26 mouse cellular contexts compared by ENCODE assay signal in the genomic region with DNA sequence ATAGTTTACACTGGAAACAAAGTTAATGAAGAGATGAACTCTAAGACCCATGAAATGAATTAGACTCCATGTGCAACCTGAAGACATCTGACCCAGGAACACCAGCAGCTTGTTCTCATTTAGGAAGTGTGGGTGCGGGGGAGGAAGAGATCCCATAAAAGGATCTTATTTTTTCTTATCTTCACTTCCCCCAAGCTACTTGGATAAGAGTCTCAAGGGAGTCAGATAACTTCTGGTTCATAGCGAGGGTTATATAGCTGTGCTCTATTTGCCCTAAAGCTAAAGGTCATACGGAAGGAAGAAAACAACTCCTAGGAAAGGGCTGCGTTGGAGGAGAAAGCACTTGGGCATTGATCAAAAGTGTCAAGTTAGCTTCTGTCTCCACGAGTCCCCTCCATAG. TPM values are rescaled to one million over a fixed set of nuclear protein-coding genes. Genes with fewer than 3 reads are reported as not detected.
DNase-seq lines count a peak whose midpoint lies in the region; ATAC-seq lines count a peak whose summit lies in the region.
"Had no signal": no experiment of that assay in that cellular context is flagged by ENCODE, and none has a peak within 500 bp of the region (broad histone marks: within the 10 kb centered on the region; RNA-seq: fewer than 3 reads in every experiment).

No protein-coding gene starts in this region.

- 0 out of 2 replicates have a peak overlapping the region, but pooled peaks have one; percentile 47 for H3K27ac ChIP-seq in heart, embryonic 10.5 days
- H3K27ac ChIP-seq in kidney, embryonic 14.5 days (ENCODE audit: low read depth, low read length): no peak overlapping the region
- H3K27ac ChIP-seq in intestine, embryonic 15.5 days: no peak overlapping the region
- H3K27ac ChIP-seq: embryonic facial prominence, embryonic 15.5 days; forebrain, embryonic 12.5 days; hindbrain, postnatal 0 days; liver, embryonic 12.5 days; neural tube, embryonic 15.5 days; stomach, embryonic 15.5 days had no signal

- H3K36me3 ChIP-seq in heart, embryonic 10.5 days: no peaks in the 10 kb centered on the region
- H3K36me3 ChIP-seq in kidney, embryonic 14.5 days (ENCODE audit: control insufficient read depth, insufficient read depth, low read length): no peaks in the 10 kb centered on the region
- no peaks in the 10 kb centered on the region for H3K36me3 ChIP-seq in intestine, embryonic 15.5 days
- H3K36me3 ChIP-seq: embryonic facial prominence, embryonic 15.5 days; forebrain, embryonic 12.5 days; liver, embryonic 12.5 days; neural tube, embryonic 15.5 days; stomach, embryonic 15.5 days had no signal

- no peak overlapping the region for H3K4me3 ChIP-seq in heart, embryonic 10.5 days
- H3K4me3 ChIP-seq in kidney, embryonic 14.5 days (ENCODE audit: low read length): no peak overlapping the region
- no peak overlapping the region for H3K4me3 ChIP-seq in intestine, embryonic 15.5 days (replicated peaks)
- H3K4me3 ChIP-seq: embryonic facial prominence, embryonic 15.5 days; forebrain, embryonic 12.5 days; liver, embryonic 12.5 days; megakaryocyte, embryonic 14.5 days; neural tube, embryonic 15.5 days; stomach, embryonic 15.5 days had no signal

- H3K9me3 ChIP-seq in heart, embryonic 10.5 days: no peaks in the 10 kb centered on the region
- no peaks in the 10 kb centered on the region for H3K9me3 ChIP-seq in kidney, embryonic 14.5 days (ENCODE audit: control insufficient read depth, low read length)
- H3K9me3 ChIP-seq in intestine, embryonic 15.5 days: no peaks in the 10 kb centered on the region
- H3K9me3 ChIP-seq: embryonic facial prominence, embryonic 15.5 days; forebrain, embryonic 12.5 days; liver, embryonic 12.5 days; megakaryocyte, embryonic 14.5 days; neural tube, embryonic 15.5 days; stomach, embryonic 15.5 days had no signal

- no peak overlapping the region for H3K4me2 ChIP-seq in kidney, embryonic 14.5 days (replicated peaks; ENCODE audit: low read depth, low read length)
- no peak overlapping the region for H3K4me2 ChIP-seq in intestine, embryonic 15.5 days (replicated peaks)
- H3K4me2 ChIP-seq: embryonic facial prominence, embryonic 15.5 days; forebrain, embryonic 12.5 days; liver, embryonic 12.5 days; neural tube, embryonic 15.5 days; stomach, embryonic 15.5 days had no signal

- DNase-seq in heart, embryonic 10.5 days (ENCODE audit: low spot score): no peak
- DNase-seq in heart, postnatal 14 days: no peak
- DNase-seq in kidney, adult 18-20 months: no peak
- peak; percentile 34 for DNase-seq in kidney, postnatal 10 days
- no peak for DNase-seq in cerebellum, postnatal 10 days
- DNase-seq: adrenal gland, postnatal 14 days; cerebellum, adult 11 months; cerebellum, adult 9-11 months; forebrain, postnatal 0 days; layer of hippocampus, postnatal 36 days; left cerebral cortex, postnatal 4 days; liver, postnatal 0 days; lung, postnatal 4 days; midbrain, embryonic 14.5 days; retina, postnatal 1 day; right cerebral cortex, postnatal 14 days had no signal

- H3K4me1 ChIP-seq in heart, embryonic 10.5 days: peaks cover 17% of the 10 kb centered on the region
- H3K4me1 ChIP-seq in kidney, embryonic 14.5 days (ENCODE audit: control insufficient read depth, insufficient read depth, low read length): peaks cover 7% of the 10 kb centered on the region; the same call in 1 of the 2 replicates
- 0 out of 2 replicates have a peak, but pooled peaks cover 4% of the 10 kb centered on the region for H3K4me1 ChIP-seq in intestine, embryonic 15.5 days (replicated peaks)
- H3K4me1 ChIP-seq: embryonic facial prominence, embryonic 15.5 days; forebrain, embryonic 12.5 days; liver, embryonic 12.5 days; megakaryocyte, embryonic 14.5 days; neural tube, embryonic 15.5 days; stomach, embryonic 15.5 days had no signal

- no peaks in the 10 kb centered on the region for H3K27me3 ChIP-seq in heart, embryonic 10.5 days (ENCODE audit: insufficient read depth, poor library complexity, severe bottlenecking)
- no peaks in the 10 kb centered on the region for H3K27me3 ChIP-seq in kidney, embryonic 14.5 days (ENCODE audit: control insufficient read depth, insufficient read depth, low read length)
- H3K27me3 ChIP-seq in intestine, embryonic 15.5 days (replicated peaks): no peaks in the 10 kb centered on the region
- H3K27me3 ChIP-seq: embryonic facial prominence, embryonic 15.5 days; forebrain, embryonic 12.5 days; liver, embryonic 12.5 days; megakaryocyte, embryonic 14.5 days; neural tube, embryonic 15.5 days; stomach, embryonic 15.5 days had no signal

- ATAC-seq in kidney, embryonic 14.5 days (ENCODE audit: low FRiP score, low TSS enrichment): peak; percentile 80
- peak; percentile 87 for ATAC-seq in intestine, embryonic 15.5 days
- no peak for ATAC-seq in CD4-positive, CD25-positive, alpha-beta regulatory T cell, adult 4 months
- ATAC-seq: forebrain, postnatal 0 days; hindbrain, postnatal 0 days; liver, embryonic 12.5 days; liver, postnatal 0 days had no signal

- no peak overlapping the region for H3K9ac ChIP-seq in kidney, embryonic 14.5 days (ENCODE audit: low read depth, low read length)
- H3K9ac ChIP-seq in intestine, embryonic 15.5 days: no peak overlapping the region
- H3K9ac ChIP-seq: embryonic facial prominence, embryonic 15.5 days; forebrain, embryonic 12.5 days; forebrain, postnatal 0 days; liver, embryonic 12.5 days; liver, postnatal 0 days; neural tube, embryonic 15.5 days; stomach, embryonic 15.5 days had no signal

- 23% methylated on average over 5 of the region's 5 CpGs for WGBS in heart, embryonic 10.5 days
- 8% methylated on average over 5 of the region's 5 CpGs for WGBS in kidney, embryonic 14.5 days
- WGBS in intestine, embryonic 15.5 days: 18% methylated on average over 5 of the region's 5 CpGs

- intact Hi-C loops in heart, postnatal 14 days (cut with DNase I): no loop called here

RNA-seq across cellular contexts. Expression of gene Lmcd1, which starts 19.8 kb away (rescaled TPM):
- 12.8 and 30.3 TPM in 2 replicates for polyA plus RNA-seq in heart, embryonic 10.5 days (2016; fragmentation: Nextera tagmentation; extraction: Ambion mirVana)
- 10 to 100 TPM; 29.7 to 31.8 TPM for total RNA-seq in heart, postnatal 14 days (2021)
- 14.5 and 20.0 TPM in 2 replicates for polyA plus RNA-seq in kidney, embryonic 14.5 days (2014; fragmentation: Nextera tagmentation; extraction: Ambion mirVana)
- 12.2 and 13.4 TPM in 2 replicates for polyA plus RNA-seq in intestine, embryonic 15.5 days (2015; fragmentation: Nextera tagmentation; extraction: Ambion mirVana)
- polyA plus RNA-seq in CD4-positive, CD25-positive, alpha-beta regulatory T cell, adult 4 months (2017; shearing (Covaris generic)): not detected

Comparison
In these comparisons a context has a peak if more than half of its experiments do, and no peak if none do; other contexts are left out.
1. RNA of gene Lmcd1, which starts 19.8 kb away (polyA plus RNA-seq): 14.5 to 20.0 TPM in kidney, embryonic 14.5 days, 12.2 to 13.4 TPM in intestine, embryonic 15.5 days and 12.8 to 30.3 TPM in heart, embryonic 10.5 days; not detected in CD4-positive, CD25-positive, alpha-beta regulatory T cell, adult 4 months; every median in the first group is over 10 times any median in the second.